Mouse (Mus musculus): ENCODE measurements at regions not wholly inside any gene's neighbourhood (a gene's known extent, or its start where the extent isn't known, plus 50 kb on each side); places are given as distances from the start of the nearest gene placed in this dataset.
"Not testable (repeated sequence)": the region's sequence is repeated elsewhere in the genome, so short reads cannot be mapped to it uniquely, and the experiment has no call there.

DNA sequence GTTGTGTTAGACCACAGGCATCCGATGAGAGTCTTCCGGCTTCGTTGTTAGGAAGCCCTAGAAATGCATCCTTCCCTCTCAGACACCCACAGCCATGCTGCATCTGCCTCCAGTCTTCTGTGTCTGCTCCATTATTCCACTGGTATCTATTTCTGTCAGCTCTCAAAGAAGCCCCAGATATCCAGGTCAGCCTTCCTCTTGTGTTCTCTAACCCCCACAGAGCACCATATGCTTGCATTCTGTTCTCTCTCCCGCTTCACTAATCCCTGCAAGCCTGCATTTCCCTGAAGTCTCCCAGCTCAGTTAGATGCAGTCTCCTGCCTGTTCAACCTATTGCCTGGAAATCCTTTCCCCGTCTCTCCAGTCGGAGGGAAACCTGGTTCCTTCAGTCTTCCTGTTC lies 53.6 kb upstream of the Wdfy3 start:
- no peak for DNase-seq (ENCODE audit: low spot score)

DNA sequence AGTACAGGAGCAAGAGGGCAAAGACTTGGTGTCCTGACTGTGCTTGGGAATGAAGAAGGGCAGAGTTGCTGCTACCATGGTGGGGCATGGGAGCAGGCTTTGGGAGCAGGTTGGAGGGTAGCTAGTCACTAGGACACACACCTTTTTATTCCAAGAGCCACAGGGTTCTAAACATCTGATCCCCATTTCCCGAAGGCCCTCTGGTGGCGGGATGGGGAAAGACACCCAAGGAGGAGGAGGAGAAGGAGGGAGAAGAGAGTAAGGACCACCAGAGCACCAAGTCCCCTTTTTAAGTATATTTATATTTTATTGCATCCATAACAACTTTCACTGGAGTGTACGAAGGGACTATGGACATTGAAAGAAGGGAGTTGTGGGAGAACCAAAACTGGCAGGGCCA lies 57.0 kb upstream of the Wdfy3 start:
- DNase-seq (ENCODE audit: low spot score): peak; percentile 72

DNA sequence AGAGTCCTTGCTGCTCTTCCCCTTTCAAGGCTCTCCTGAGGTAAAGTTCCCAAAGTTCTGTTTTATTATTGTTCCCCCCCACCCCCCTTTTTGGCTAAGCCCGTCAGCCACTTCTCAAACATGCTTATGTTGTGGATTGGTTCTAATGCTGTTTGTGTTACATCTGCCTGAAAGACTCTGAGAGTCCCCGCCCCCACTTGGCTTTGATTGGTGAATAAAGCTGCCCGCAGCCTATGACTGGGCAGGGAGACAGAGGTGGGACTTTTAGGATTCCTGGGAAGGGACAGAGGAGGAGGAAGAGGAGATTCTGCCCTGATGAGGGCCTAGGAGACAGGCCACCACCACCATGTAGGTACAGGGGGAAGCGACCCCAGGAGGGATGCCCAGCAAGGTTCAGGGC lies 78.3 kb upstream of the Wdfy3 start:
- DNase-seq (ENCODE audit: low spot score): peak; percentile 17

DNA sequence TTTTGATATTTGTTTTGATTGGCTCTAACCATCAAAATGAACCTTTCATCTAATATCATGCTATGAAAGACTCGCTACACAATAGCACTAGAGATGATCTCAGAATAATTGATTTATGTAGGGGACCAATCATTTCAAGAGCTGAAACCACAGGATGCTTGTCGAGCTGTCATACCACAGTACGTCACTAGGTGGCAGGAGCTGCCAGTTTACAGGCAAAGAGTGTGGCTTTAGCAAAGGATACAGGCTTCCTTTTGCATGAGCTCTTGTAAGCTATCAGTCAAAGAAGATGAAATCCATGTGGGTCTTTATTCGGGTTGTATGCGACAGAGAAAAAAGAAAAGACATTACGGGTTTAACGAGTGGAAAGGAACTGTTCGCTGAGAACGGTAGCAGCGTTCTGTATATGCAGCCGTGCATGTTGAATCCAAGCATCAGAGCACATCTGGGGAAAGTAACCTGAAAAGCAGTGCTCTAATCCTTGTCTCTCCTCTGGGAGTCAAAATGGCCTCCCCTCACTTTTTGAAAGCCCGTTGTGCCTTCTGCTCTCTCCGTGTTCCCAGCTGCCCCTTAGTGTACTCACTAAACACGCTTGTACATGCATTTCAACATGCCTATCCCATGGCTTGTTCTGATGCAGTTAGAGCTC lies 79.9 kb upstream of the Wdfy3 start:
- peak; percentile 92 for DNase-seq (ENCODE audit: low spot score)

DNA sequence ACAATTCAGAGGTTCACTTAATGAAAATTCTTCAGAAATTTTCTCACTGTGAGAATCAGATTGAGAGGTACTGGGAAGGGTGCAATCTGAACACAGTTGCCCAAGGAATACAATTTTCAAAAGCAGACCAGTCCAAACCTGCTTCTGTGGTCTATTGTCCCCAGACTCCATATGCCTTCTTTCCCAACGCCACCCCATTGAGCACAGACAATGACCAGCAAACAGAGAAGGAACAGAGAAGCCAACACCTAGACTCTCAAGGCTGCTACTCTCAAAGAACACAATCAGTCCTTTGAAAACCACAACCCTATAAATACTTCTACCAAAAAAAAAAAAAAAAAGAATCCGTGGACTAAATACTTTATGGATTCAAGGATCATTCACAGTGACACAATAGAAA lies 89.9 kb upstream of the Wdfy3 start:
- no peak for DNase-seq (ENCODE audit: low spot score)

DNA sequence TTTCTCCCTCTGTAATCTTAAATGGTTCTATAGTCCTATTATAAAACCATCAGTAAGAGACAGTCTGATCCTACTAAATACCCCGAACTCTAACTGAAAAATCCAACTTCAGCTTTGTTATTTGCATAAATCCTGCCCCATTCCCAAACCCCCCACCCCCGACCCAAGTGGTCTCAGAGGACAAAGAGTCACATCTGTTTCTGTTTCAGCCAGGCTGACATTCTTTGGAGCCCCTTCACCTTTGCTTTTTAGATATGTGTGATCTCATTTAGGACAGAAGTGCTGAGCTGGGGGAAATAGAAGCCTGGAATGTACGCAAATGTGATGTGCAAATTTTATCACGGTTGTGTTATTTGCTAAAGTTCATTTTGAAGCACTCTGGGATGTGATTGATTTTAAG lies 98.3 kb upstream of the Wdfy3 start:
- DNase-seq (ENCODE audit: low spot score): peak; percentile 64

DNA sequence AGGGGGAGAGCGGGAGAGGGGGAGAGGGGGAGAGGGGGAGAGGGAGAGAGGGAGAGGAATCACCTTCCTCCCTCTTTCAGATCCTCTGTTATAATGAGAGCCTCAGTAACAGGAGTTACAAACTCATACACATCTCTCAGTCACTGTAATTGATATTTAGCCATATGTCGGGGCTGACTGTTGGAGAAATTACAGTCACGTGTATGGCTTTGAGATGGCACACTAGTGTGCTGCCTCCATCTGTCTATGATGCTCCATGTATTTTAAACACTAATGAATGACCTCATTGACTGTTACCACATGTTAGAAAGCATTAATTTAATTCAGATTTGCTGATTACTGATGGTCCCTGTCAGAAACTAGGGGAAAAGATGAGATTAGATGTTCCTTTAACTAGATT lies 102.1 kb upstream of the Wdfy3 start:
- no peak for DNase-seq (ENCODE audit: low spot score)

DNA sequence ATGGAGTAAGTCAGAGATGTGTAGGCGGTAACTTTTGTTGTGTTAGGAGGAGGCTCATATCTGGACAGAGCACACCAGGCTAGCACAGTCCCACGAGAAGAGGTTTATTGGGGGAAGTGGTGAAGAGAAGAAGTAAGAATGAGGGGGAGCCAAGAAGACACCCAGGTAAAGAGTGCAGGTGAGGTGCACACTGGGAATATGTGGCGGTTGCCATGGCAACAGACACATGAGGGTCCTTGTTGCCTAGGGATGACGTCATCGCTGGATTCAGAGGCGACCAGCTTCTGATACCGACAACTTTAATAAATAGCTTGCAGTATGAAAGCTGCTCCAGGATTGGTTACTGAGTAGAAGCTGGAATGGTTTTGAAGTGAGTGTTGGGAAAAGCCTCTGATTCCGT lies 110.5 kb upstream of the Wdfy3 start:
- no peak for DNase-seq (ENCODE audit: low spot score)

DNA sequence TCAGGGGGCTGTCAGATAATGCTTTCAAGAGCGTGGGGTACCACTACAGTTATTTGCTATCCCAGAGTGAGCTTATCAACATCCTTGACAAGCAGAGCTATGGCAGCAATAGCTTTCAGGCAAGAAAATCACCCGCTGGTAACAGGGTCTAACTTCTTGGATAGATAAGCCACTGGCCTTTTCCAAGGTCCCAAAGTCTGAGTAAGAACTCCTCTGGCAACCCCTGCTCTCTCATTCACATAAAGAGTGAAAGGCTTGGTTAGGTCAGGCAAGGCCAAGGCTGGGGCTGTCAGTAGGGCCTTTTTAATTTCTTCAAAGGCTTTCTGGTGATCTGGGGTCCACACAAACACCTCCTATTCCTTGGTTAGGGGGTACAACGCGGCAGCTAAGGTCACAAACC lies 119.2 kb upstream of the Wdfy3 start:
- DNase-seq (ENCODE audit: low spot score): not testable (repeated sequence)

DNA sequence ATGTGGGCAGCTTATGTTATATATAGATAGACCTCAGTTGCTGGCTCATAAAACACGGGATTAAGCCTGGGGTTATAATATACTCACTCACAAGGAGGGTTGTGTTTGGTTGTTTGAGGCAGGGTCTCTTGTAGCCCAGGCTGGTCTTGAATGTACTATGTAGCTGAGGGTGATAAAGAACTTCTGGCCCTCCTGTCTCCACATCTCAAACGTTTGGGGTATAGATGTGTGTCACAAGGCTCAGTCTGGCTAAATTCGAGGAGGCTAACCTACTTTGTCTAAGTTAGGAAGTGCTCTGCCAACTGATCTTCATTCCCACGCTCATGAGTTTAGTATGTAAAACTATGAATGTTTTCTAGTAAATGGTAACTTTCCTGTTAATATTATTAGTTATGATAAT lies 136.7 kb upstream of the Wdfy3 start:
- DNase-seq (ENCODE audit: low spot score): no peak

DNA sequence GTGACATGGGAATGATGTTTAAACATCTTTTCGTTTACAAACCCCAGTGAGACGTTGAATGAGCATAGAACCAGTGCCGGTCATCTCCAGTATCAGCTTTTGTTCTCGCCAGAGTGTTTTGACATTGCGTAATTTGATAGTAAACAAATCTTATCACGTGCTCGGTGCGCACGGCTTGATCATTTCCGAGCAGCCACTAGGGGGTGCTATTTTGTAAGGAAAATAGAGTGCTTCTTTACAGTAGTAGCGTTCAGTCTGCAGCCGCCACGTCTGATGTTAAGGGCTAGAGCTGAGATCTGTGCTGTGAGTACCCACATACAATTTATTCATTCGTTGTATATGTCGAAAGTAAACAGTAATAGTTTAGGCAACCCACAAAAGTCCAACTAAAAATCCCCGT lies 137.2 kb upstream of the Wdfy3 start:
- DNase-seq (ENCODE audit: low spot score): peak; percentile 92

DNA sequence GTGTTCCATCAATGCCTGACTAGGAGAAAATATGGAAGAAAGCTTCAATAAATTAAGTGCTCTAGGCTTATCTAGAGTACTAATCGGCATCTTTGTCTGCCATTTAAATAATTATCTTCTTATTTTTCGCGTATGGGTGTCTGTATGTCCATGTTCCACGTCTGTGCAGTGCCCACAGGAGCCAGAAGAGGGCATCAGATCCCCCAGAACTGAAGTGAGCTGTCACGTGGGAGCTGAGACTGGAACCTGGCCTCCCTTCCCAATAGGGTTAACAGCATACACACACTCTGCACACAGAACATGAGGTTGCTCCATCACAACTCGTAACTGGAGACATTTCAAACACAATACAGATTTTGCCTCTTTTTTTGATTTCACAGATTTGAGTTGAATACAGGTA lies 143.4 kb upstream of the Wdfy3 start:
- DNase-seq (ENCODE audit: low spot score): peak; percentile 60

DNA sequence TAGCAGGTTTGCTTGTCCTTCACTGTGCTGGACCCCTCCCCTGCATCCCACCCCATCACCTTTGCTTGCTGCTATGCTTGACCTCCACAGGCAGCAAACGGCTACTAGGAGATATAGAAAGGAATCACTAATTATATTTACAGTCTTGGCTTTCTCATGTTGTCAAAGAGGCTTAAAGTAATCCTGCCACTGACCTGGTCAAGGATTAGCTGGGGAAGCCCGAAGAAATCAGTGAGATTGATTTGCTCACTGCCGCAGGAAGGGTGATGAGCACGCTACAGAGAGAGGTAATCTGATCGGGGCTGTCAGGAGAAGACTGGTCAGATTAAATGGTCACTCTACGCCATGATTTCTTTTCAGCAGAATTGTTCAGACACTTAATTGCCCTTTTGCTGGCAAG lies 157.4 kb upstream of the Wdfy3 start:
- no peak for DNase-seq (ENCODE audit: low spot score)

DNA sequence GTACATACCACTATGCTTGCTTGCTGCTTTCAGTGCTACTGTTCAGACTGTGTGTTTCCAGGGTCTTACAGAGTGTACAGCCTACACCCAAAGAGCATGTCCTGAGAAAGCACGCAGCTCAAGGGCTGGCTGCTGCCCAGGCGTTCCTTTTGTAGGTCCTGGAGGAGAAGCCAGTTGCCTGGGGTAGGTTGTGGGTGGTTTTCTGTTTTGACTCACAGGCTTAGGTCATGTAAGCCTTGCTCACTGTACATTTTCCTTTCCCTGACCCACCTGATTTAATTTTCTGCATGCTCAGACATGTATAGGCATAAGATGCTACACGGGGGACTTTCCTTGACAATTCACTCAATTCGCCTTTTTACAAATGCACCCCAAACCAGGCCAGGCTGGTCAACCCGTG lies 172.9 kb upstream of the Wdfy3 start:
- DNase-seq (ENCODE audit: low spot score): no peak

DNA sequence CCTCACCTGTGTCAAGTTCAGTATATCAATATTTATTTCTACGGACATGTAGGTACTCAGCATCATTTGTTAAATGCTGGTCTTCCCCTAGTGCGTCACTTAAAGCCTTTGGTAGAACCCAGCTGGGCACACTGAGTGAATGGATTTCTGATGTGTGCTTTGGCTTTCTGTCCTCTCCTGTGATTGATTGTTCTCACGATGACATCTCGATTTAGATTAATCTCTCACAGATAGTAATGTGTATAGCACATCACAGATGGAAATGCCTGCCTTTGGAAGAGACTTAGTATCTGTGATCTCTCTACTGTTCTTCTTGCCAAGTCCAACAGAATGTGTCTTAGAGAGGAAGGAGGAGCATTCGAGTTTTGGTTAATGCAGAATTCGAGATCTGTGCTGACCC lies 175.0 kb upstream of the Wdfy3 start:
- DNase-seq (ENCODE audit: low spot score): no peak

DNA sequence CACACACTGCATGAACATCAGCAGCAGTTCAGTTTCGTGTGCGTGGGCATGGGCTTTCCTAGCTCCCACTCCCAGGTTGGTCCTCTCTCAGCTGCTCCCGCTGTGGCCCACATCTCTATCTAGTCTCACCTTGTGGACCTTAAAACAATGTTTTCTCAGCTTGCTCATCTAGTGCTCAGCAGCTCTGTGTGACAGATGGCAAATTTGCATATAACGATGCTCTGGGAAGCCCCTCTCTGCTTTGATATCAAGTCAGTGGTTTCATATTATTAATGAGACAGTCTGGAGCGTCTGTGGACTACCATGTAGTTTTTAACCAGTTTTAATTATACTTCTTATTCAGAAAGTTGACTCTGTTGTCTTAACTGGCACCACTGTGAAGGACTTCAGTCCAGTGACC lies 179.0 kb upstream of the Wdfy3 start:
- no peak for DNase-seq (ENCODE audit: low spot score)

DNA sequence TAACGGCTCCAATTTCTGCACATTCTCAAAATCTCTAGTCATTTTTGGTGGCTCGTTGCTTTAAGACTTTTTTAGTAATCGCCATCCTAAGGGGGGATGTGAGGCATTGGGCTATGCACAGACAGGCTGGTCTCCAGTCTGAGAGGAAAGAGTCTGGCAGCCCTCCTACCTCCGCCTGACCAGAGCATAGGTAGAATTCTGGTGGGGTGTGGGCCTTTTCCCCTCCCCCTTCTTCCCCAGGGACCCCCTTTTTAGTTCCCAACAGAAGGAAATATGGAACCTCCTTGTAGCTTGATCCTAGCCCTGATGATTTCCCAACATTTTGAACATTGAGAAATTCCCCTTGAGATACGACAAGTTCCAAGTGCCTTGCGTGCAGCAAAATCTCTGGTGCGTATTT lies 181.4 kb upstream of the Wdfy3 start:
- DNase-seq (ENCODE audit: low spot score): no peak

DNA sequence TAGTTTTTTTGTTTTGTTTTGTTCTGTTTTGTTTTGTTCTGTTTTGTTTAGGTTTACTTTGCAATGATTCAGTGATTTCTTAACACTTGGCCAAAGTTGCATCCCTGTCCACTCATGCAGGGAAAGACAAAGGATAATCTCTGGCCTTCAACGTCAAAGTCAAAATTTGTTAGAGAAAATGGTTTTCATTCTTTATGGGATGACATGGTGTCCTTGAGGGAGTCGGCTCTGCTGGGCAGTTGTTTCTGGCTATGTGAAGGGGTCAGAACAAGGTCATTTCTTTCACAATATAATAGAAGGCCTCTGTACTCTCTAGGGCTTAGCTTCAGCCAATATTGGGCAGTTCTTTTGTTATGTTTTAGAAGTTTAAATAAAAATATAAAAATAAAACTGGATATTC lies 184.1 kb upstream of the Wdfy3 start:
- peak; percentile 47 for DNase-seq (ENCODE audit: low spot score)

DNA sequence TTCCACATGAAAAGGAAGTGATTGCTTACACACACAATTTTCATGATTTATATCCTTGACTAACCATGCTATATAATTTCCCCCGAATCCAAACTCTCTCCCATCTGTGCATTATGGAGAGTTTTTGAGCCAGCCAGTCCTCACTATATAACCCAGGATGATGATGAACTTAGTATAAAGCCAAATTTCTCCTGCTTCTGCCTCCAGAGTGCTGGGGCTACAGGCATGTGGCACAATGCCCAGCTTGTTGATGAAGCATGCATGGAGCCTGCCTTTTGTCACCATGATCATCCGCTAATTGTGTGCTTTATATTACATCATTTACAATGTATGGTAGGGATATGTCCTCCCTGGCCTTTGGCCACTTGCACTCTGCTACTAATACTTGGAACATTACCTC lies 187.4 kb upstream of the Wdfy3 start:
- DNase-seq (ENCODE audit: low spot score): no peak

DNA sequence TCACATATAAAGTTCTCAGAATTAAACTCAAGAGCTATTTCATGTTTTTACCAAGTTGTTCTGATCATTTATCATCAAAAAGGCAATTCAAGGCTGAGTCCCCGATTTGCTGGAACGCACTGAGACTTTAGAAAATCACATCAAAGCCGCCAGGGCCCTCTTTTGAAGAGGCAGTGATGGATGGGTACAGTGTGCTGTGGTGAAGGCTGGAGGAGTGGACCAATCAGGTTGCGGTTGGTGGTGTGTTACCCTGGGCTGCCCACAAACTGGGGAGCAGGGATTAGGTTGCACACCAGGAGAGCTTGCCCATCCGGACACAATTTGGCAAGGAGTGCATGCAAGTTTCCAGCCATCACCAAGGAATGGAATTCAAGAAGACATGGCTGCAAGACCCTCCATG lies 191.9 kb upstream of the Wdfy3 start:
- no peak for DNase-seq (ENCODE audit: low spot score)

DNA sequence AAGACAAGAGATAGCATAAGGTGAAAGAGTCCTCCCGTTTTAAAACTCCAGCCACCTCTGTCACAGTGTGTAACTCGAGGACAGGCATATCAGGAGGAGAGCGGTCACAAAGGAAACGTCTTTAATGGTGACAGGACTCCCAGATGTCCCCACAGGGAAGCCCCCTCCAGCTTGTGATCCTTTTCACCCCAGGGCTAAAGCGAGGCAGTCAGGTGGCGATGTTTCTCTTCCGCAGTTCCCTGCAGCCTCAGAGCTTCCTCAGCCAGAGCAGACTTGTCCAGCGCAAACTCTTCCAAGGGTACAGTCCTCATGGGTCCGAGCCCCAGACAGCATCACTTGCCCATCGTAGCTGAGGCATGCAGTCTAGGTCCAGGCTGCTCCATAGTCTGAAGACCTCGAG lies 196.7 kb upstream of the Wdfy3 start:
- DNase-seq (ENCODE audit: low spot score): peak; percentile 31

DNA sequence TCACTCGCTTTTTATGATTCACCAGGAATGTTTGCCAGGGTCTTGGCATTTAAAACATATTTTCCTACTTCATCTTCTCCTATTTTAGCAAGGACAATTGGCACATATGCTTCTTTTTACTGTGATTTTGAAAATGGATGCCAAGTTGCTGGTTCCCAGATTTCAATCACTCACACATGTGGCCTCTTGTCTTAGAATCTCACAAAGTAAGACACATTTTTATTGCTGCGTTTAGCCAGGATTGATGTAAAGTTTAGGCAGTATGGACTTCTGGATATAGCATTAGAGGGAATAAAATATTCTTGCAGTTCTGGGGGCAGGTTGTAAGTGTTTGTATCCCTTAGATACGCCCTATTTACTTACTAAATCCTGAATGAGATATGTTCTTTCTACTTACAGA lies 197.4 kb upstream of the Wdfy3 start:
- DNase-seq (ENCODE audit: low spot score): no peak

DNA sequence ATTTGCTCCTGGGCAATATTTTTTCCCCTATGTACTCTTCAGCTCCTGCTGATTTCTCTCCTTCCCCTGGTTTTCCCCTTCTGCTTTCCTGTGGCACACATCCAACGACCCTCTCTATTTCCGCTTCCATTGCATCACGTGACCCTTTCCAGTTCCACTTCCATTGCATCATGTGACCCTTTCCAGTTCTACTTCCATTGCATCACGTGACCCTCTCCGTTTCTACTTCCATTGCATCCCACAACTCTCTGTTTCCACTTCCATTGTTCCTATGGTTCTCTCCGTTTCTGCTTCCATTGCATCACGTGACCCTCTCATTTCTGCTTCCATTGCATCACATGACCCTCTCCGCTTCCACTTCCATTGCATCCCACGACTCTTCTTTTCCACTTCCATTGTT lies 199.5 kb upstream of the Wdfy3 start:
- no peak for DNase-seq (ENCODE audit: low spot score)

DNA sequence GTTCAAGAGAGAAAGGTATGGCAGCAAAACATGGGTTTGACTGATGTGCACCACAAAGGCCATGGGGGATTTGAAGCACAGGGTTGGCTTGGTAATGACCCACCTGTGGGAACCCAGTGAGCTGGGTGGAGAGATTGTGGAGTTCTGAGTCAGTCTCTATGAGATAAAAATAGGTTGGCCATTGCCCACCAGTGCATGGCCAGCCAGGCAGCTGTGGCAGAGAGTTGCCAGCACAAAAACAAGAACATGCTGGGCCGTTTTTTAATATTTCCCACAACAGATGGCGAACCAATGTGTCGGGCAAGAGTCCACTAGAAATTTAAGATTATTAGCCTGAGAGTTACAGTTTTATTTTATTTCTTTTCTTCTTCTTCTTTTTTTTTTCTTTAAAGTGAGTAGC lies 205.6 kb upstream of the Arhgap24 start:
- no peak for DNase-seq (ENCODE audit: low spot score)

DNA sequence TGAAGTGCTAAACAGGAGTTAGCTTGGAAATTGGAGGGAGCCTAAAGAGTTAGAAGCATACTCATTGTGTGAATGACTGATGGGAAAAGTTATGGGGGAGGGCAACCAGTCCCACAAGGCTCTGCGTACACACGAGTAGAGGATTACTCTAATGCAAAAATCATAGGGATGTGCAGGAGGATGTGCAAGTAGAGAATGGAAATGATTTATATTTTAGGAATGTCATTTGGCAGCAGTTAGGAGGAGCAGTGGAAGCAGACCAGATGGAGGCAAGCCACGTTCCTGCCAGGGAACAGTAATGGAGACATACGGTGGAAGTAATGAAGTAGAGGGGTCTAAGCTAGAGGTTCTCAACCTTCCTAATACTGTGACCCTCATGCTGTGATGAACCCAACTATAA lies 194.1 kb upstream of the Arhgap24 start:
- no peak for DNase-seq (ENCODE audit: low spot score)
